Mouse (Mus musculus): Measurements from ENCODE around the gene Npcd. TPM values are rescaled to one million over a fixed set of nuclear protein-coding genes. Genes with fewer than 3 reads are reported as not detected.
A peak's percentile ranks its signal among the peaks of the same experiment; 100 is the strongest.

The Npcd gene
- polyA plus RNA-seq, 1 experiment from 2014 or later, result 0.17 TPM

GRCm38 (mm10) chr15:79808114-79808513 is 25.9 kb downstream of the Npcd start:
- Histone ChIP-seq H3K4me3 (no peak overlapping the region), H3K36me3 (no peaks in the 10 kb centered on the region), H3K27ac (no peak overlapping the region), H3K4me1 (replicated peaks) (peaks cover 21% of the 10 kb centered on the region), H3K9me3 (no peaks in the 10 kb centered on the region), H3K27me3 (ENCODE audit: insufficient read depth, poor library complexity, severe bottlenecking) (peaks cover 59% of the 10 kb centered on the region)
- WGBS, result 40% methylated on average over 5 of the region's 5 CpGs
- DNase-seq (ENCODE audit: low spot score), result no peak

GRCm38 (mm10) chr15:79807050-79807449 is 27.0 kb downstream of the Npcd start:
- 53% methylated on average over 1 of the region's 1 CpGs for WGBS
- no peaks in the 10 kb centered on the region for H3K9me3 ChIP-seq
- peaks cover 70% of the 10 kb centered on the region for H3K27me3 ChIP-seq (ENCODE audit: insufficient read depth, poor library complexity, severe bottlenecking)
- H3K36me3 ChIP-seq, result no peaks in the 10 kb centered on the region
- H3K4me1 ChIP-seq (replicated peaks), result peaks cover 21% of the 10 kb centered on the region
- H3K4me3 ChIP-seq, result no peak overlapping the region
- DNase-seq (ENCODE audit: low spot score), result no peak
- no peak overlapping the region for H3K27ac ChIP-seq

GRCm38 (mm10) chr15:79805246-79805645 is 28.8 kb downstream of the Npcd start:
- no peak for DNase-seq (ENCODE audit: low spot score)
- peaks cover 21% of the 10 kb centered on the region for H3K4me1 ChIP-seq (replicated peaks)
- H3K36me3 ChIP-seq, result no peaks in the 10 kb centered on the region
- no peaks in the 10 kb centered on the region for H3K9me3 ChIP-seq
- WGBS, result 22% methylated on average over 8 of the region's 8 CpGs
- H3K4me3 ChIP-seq, result peak overlapping the region; percentile 70
- peaks cover 84% of the 10 kb centered on the region for H3K27me3 ChIP-seq (ENCODE audit: insufficient read depth, poor library complexity, severe bottlenecking)
- H3K27ac ChIP-seq, result peak overlapping the region; percentile 86

GRCm38 (mm10) chr15:79804352-79805071 is 29.5 kb downstream of the Npcd start, which contains the start of gene Nptxr:
Gene Nptxr (minus strand): TSS chr15:79804766.
- Histone ChIP-seq H3K4me3 (peak within 1 kb of the TSS; percentile 70), H3K27me3 (ENCODE audit: insufficient read depth, poor library complexity, severe bottlenecking) (peaks cover 81% of the 10 kb centered on the region), H3K27ac (peak within 1 kb of the TSS; percentile 86), H3K36me3 (no peaks in the 10 kb centered on the region), H3K4me1 (replicated peaks) (peaks cover 21% of the 10 kb centered on the region), H3K9me3 (no peaks in the 10 kb centered on the region)
- peak; percentile 66 for DNase-seq (ENCODE audit: low spot score)
- WGBS, result under 1% methylated on average over 86 of the region's 91 CpGs

GRCm38 (mm10) chr15:79803533-79804351 is 30.3 kb downstream of the Npcd start:
- H3K27ac ChIP-seq, result peak overlapping the region; percentile 86
- H3K27me3 ChIP-seq (ENCODE audit: insufficient read depth, poor library complexity, severe bottlenecking), result peaks cover 81% of the 10 kb centered on the region
- peaks cover 21% of the 10 kb centered on the region for H3K4me1 ChIP-seq (replicated peaks)
- WGBS, result 6% methylated on average over 81 of the region's 81 CpGs
- H3K36me3 ChIP-seq, result no peaks in the 10 kb centered on the region
- peak overlapping the region; percentile 70 for H3K4me3 ChIP-seq
- DNase-seq (ENCODE audit: low spot score), result peak; percentile 62
- H3K9me3 ChIP-seq, result no peaks in the 10 kb centered on the region

- Histone ChIP-seq H3K4me1 (replicated peaks) (peaks cover 24% of the 10 kb centered on the region), H3K36me3 (no peaks in the 10 kb centered on the region), H3K27ac (no peak overlapping the region), H3K9me3 (no peaks in the 10 kb centered on the region), H3K4me3 (no peak overlapping the region), H3K27me3 (ENCODE audit: insufficient read depth, poor library complexity, severe bottlenecking) (peaks cover 75% of the 10 kb centered on the region)
- 72% methylated on average over 4 of the region's 4 CpGs for WGBS
- DNase-seq (ENCODE audit: low spot score), result no peak
Observed at GRCm38 (mm10) chr15:79802304-79802703, 31.7 kb downstream of the Npcd start.

GRCm38 (mm10) chr15:79801646-79802045 is 32.4 kb downstream of the Npcd start:
- Histone ChIP-seq H3K9me3 (no peaks in the 10 kb centered on the region), H3K36me3 (no peaks in the 10 kb centered on the region), H3K27me3 (ENCODE audit: insufficient read depth, poor library complexity, severe bottlenecking) (peaks cover 68% of the 10 kb centered on the region), H3K4me1 (replicated peaks) (peaks cover 24% of the 10 kb centered on the region), H3K4me3 (no peak overlapping the region), H3K27ac (no peak overlapping the region)
- WGBS, result 65% methylated on average over 2 of the region's 2 CpGs
- DNase-seq (ENCODE audit: low spot score), result no peak

- WGBS, result 60% methylated on average over 11 of the region's 11 CpGs
- Histone ChIP-seq H3K9me3 (no peaks in the 10 kb centered on the region), H3K36me3 (no peaks in the 10 kb centered on the region), H3K27me3 (ENCODE audit: insufficient read depth, poor library complexity, severe bottlenecking) (peaks cover 65% of the 10 kb centered on the region), H3K4me1 (replicated peaks) (peaks cover 24% of the 10 kb centered on the region), H3K4me3 (no peak overlapping the region), H3K27ac (no peak overlapping the region)
- DNase-seq (ENCODE audit: low spot score), result no peak
Observed at GRCm38 (mm10) chr15:79800701-79801100, 33.3 kb downstream of the Npcd start.

- Histone ChIP-seq H3K4me3 (no peak overlapping the region), H3K4me1 (replicated peaks) (peaks cover 15% of the 10 kb centered on the region), H3K27me3 (ENCODE audit: insufficient read depth, poor library complexity, severe bottlenecking) (peaks cover 58% of the 10 kb centered on the region), H3K9me3 (no peaks in the 10 kb centered on the region), H3K36me3 (no peaks in the 10 kb centered on the region), H3K27ac (no peak overlapping the region)
- DNase-seq (ENCODE audit: low spot score), result no peak
- WGBS, result 90% methylated on average over 10 of the region's 10 CpGs
Observed at GRCm38 (mm10) chr15:79798591-79798990, 35.4 kb downstream of the Npcd start.

GRCm38 (mm10) chr15:79797680-79798079 is 36.4 kb downstream of the Npcd start:
- DNase-seq (ENCODE audit: low spot score), result no peak
- H3K27me3 ChIP-seq (ENCODE audit: insufficient read depth, poor library complexity, severe bottlenecking), result peaks cover 57% of the 10 kb centered on the region
- H3K9me3 ChIP-seq, result no peaks in the 10 kb centered on the region
- H3K4me1 ChIP-seq (replicated peaks), result peaks cover 12% of the 10 kb centered on the region
- no peak overlapping the region for H3K27ac ChIP-seq
- no peak overlapping the region for H3K4me3 ChIP-seq
- WGBS, result 82% methylated on average over 8 of the region's 8 CpGs
- no peaks in the 10 kb centered on the region for H3K36me3 ChIP-seq

GRCm38 (mm10) chr15:79797096-79797495 is 36.9 kb downstream of the Npcd start:
- Histone ChIP-seq H3K4me1 (replicated peaks) (peaks cover 18% of the 10 kb centered on the region), H3K36me3 (no peaks in the 10 kb centered on the region), H3K9me3 (no peaks in the 10 kb centered on the region), H3K4me3 (no peak overlapping the region), H3K27ac (no peak overlapping the region), H3K27me3 (ENCODE audit: insufficient read depth, poor library complexity, severe bottlenecking) (peaks cover 57% of the 10 kb centered on the region)
- no peak for DNase-seq (ENCODE audit: low spot score)
- 87% methylated on average over 7 of the region's 7 CpGs for WGBS

- Histone ChIP-seq H3K27me3 (ENCODE audit: insufficient read depth, poor library complexity, severe bottlenecking) (peaks cover 56% of the 10 kb centered on the region), H3K4me3 (no peak overlapping the region), H3K4me1 (replicated peaks) (peaks cover 25% of the 10 kb centered on the region), H3K9me3 (no peaks in the 10 kb centered on the region), H3K27ac (no peak overlapping the region), H3K36me3 (no peaks in the 10 kb centered on the region)
- DNase-seq (ENCODE audit: low spot score), result no peak
- 92% methylated on average over 12 of the region's 12 CpGs for WGBS
Observed at GRCm38 (mm10) chr15:79796256-79796655, 37.8 kb downstream of the Npcd start.

GRCm38 (mm10) chr15:79794173-79794572 is 39.9 kb downstream of the Npcd start:
- 38% methylated on average over 20 of the region's 20 CpGs for WGBS
- Histone ChIP-seq H3K27ac (no peak overlapping the region), H3K4me3 (no peak overlapping the region), H3K9me3 (no peaks in the 10 kb centered on the region), H3K4me1 (replicated peaks) (peaks cover 26% of the 10 kb centered on the region), H3K27me3 (ENCODE audit: insufficient read depth, poor library complexity, severe bottlenecking) (peaks cover 59% of the 10 kb centered on the region), H3K36me3 (no peaks in the 10 kb centered on the region)
- DNase-seq (ENCODE audit: low spot score), result peak; percentile 26
